Mouse (Mus musculus) midbrain, embryonic 14.5 days (tissue): ENCODE measurements around the gene Rasgrp1. TPM values are rescaled to one million over a fixed set of nuclear protein-coding genes. Genes with fewer than 3 reads are reported as not detected.

ENCODE experiments used
- ATAC-seq: fragments of 200-750 bp; cut with Nextera tagmentation; 2 replicates; pipeline ENCODE4 v1.8.0; 2017; ENCODE audit warnings: moderate number of reproducible peaks, moderate library complexity; ENCODE audit not compliant: low FRiP score, low TSS enrichment
- DNase-seq: peaks from one replicate; pipeline ENCODE4 v3.0.0-alpha.2; 2015
- H3K27ac ChIP-seq: fragments of 300-500 bp; sonication (generic); replicated peaks from 2 replicates; pipeline ENCODE4 v1.5.1; 2014; ENCODE audit warnings: mild to moderate bottlenecking, low read depth, low read length, moderate library complexity
- H3K27me3 ChIP-seq: fragments of 300-500 bp; sonication (generic); 2 replicates; pipeline ENCODE4 v1.6.1; 2014; ENCODE audit warnings: low read length, control low read depth, mixed read lengths; ENCODE audit not compliant: control insufficient read depth, insufficient read depth
- H3K36me3 ChIP-seq: fragments of 300-500 bp; sonication (generic); 2 replicates; pipeline ENCODE4 v1.6.1; 2014; ENCODE audit warnings: low read length, control low read depth; ENCODE audit not compliant: control insufficient read depth, insufficient read depth
- H3K4me1 ChIP-seq: fragments of 300-500 bp; sonication (generic); 2 replicates; pipeline ENCODE4 v1.6.1; 2014; ENCODE audit warnings: mild to moderate bottlenecking, antibody characterized with exemption, low read length, control low read depth; ENCODE audit not compliant: control insufficient read depth, insufficient read depth
- H3K4me2 ChIP-seq: fragments of 300-500 bp; sonication (generic); 2 replicates; pipeline ENCODE4 v1.6.1; 2014; ENCODE audit warnings: mild to moderate bottlenecking, low read length, moderate library complexity
- H3K4me3 ChIP-seq: fragments of 300-500 bp; sonication (generic); replicated peaks from 2 replicates; pipeline ENCODE4 v1.5.1; 2014; ENCODE audit warnings: low read depth, low read length
- H3K9ac ChIP-seq: fragments of 300-500 bp; sonication (generic); replicated peaks from 2 replicates; pipeline ENCODE4 v1.6.1; 2014; ENCODE audit warnings: mild to moderate bottlenecking, low read length, moderate library complexity
- H3K9me3 ChIP-seq: fragments of 300-500 bp; sonication (generic); 2 replicates; pipeline ENCODE4 v1.6.1; 2016; ENCODE audit warnings: low read length, control low read depth, mixed read lengths; ENCODE audit not compliant: control insufficient read depth
- WGBS: fragments of 180-500 bp; shearing (Covaris S2); extraction: QIAGEN DNeasy Blood & Tissue Kit; methylation state at CpG from one replicate; pipeline ENCODE4 v1.1.7; 2014; 5-methylcytosine and 5-hydroxymethylcytosine counted together
- polyA plus RNA-seq: library from polyadenylated mRNA; unstranded; fragments of >200 nt; fragmentation: Nextera tagmentation; extraction: Ambion mirVana; gene quantifications from 2 replicates; pipeline ENCODE4 v1.2.1, GENCODE M21; 2014

Rasgrp1 gene
- polyA plus RNA-seq, 1 experiment from 2014 or later, result 1.8 TPM

GRCm38 (mm10) chr2:117371706-117372105, 28.9 kb upstream of the Rasgrp1 start:
- Histone ChIP-seq H3K4me2 (no peak overlapping the region), H3K9me3 (no peaks in the 10 kb centered on the region), H3K27me3 (no peaks in the 10 kb centered on the region), H3K4me3 (no peak overlapping the region), H3K9ac (no peak overlapping the region), H3K36me3 (no peaks in the 10 kb centered on the region), H3K27ac (no peak overlapping the region), H3K4me1 (no peaks in the 10 kb centered on the region)
- DNase-seq, result no peak
- WGBS, result 93% methylated on average over 1 of the region's 1 CpGs
- ATAC-seq, result no peak

- no peak overlapping the region for H3K9ac ChIP-seq
- DNase-seq, result no peak
- no peak overlapping the region for H3K4me2 ChIP-seq
- H3K36me3 ChIP-seq, result no peaks in the 10 kb centered on the region
- no peaks in the 10 kb centered on the region for H3K4me1 ChIP-seq
- WGBS, result 66% methylated on average over 3 of the region's 3 CpGs
- no peak overlapping the region for H3K4me3 ChIP-seq
- H3K9me3 ChIP-seq, result no peaks in the 10 kb centered on the region
- no peak for ATAC-seq
- H3K27me3 ChIP-seq, result no peaks in the 10 kb centered on the region
- H3K27ac ChIP-seq, result no peak overlapping the region
Measured at GRCm38 (mm10) chr2:117366478-117366877, 23.7 kb upstream of the Rasgrp1 start.

GRCm38 (mm10) chr2:117364056-117364455, 21.3 kb upstream of the Rasgrp1 start:
- no peak overlapping the region for H3K9ac ChIP-seq
- H3K4me3 ChIP-seq, result no peak overlapping the region
- no peaks in the 10 kb centered on the region for H3K9me3 ChIP-seq
- H3K27ac ChIP-seq, result no peak overlapping the region
- H3K27me3 ChIP-seq, result no peaks in the 10 kb centered on the region
- H3K4me2 ChIP-seq, result no peak overlapping the region
- no peaks in the 10 kb centered on the region for H3K36me3 ChIP-seq
- DNase-seq, result no peak
- no peak for ATAC-seq
- H3K4me1 ChIP-seq, result no peaks in the 10 kb centered on the region
- WGBS, result 90% methylated on average over 2 of the region's 2 CpGs

- no peaks in the 10 kb centered on the region for H3K36me3 ChIP-seq
- no peak for DNase-seq
- H3K4me1 ChIP-seq, result no peaks in the 10 kb centered on the region
- H3K4me3 ChIP-seq, result no peak overlapping the region
- no peak overlapping the region for H3K9ac ChIP-seq
- H3K27me3 ChIP-seq, result no peaks in the 10 kb centered on the region
- no peak for ATAC-seq
- H3K4me2 ChIP-seq, result no peak overlapping the region
- H3K27ac ChIP-seq, result no peak overlapping the region
- H3K9me3 ChIP-seq, result no peaks in the 10 kb centered on the region
Measured at GRCm38 (mm10) chr2:117357939-117358338, 15.1 kb upstream of the Rasgrp1 start.

- Histone ChIP-seq H3K4me1 (no peaks in the 10 kb centered on the region), H3K4me2 (no peak overlapping the region), H3K36me3 (no peaks in the 10 kb centered on the region), H3K9ac (no peak overlapping the region), H3K27me3 (no peaks in the 10 kb centered on the region), H3K9me3 (no peaks in the 10 kb centered on the region), H3K27ac (no peak overlapping the region), H3K4me3 (no peak overlapping the region)
- 0 out of 2 replicates have a peak, but pooled peaks have one; percentile 43 for ATAC-seq
- WGBS, result 35% methylated on average over 9 of the region's 9 CpGs
- peak; percentile 32 for DNase-seq
Measured at GRCm38 (mm10) chr2:117352305-117353123, 9.7 kb upstream of the Rasgrp1 start.

- no peaks in the 10 kb centered on the region for H3K36me3 ChIP-seq
- ATAC-seq (no peak), DNase-seq (peak; percentile 15)
- H3K27ac ChIP-seq, result no peak overlapping the region
- H3K9ac ChIP-seq, result no peak overlapping the region
- no peaks in the 10 kb centered on the region for H3K9me3 ChIP-seq
- no peaks in the 10 kb centered on the region for H3K27me3 ChIP-seq
- WGBS, result 56% methylated on average over 6 of the region's 6 CpGs
- H3K4me3 ChIP-seq, result no peak overlapping the region
- H3K4me1 ChIP-seq, result no peaks in the 10 kb centered on the region
- no peak overlapping the region for H3K4me2 ChIP-seq
Measured at GRCm38 (mm10) chr2:117350138-117350537, 7.3 kb upstream of the Rasgrp1 start.

GRCm38 (mm10) chr2:117343240-117343624, 431 bp upstream of the Rasgrp1 start:
- no peak for ATAC-seq
- WGBS, result 42% methylated on average over 7 of the region's 7 CpGs

GRCm38 (mm10) chr2:117342090-117342546, 683 bp downstream of the Rasgrp1 start:
- no peak overlapping the region for H3K27ac ChIP-seq
- ATAC-seq (peak; percentile 59; the same call in 1 of the 2 replicates), DNase-seq (peak; percentile 84)
- H3K4me3 ChIP-seq, result peak overlapping the region; percentile 51
- WGBS, result 0% methylated on average over 19 of the region's 19 CpGs
- no peaks in the 10 kb centered on the region for H3K9me3 ChIP-seq
- peak overlapping the region; percentile 94 for H3K4me2 ChIP-seq
- H3K36me3 ChIP-seq, result no peaks in the 10 kb centered on the region
- peak overlapping the region; percentile 40; the same call in 1 of the 2 replicates for H3K9ac ChIP-seq
- H3K4me1 ChIP-seq, result peaks cover 9% of the 10 kb centered on the region
- H3K27me3 ChIP-seq, result peaks cover 16% of the 10 kb centered on the region; the same call in 1 of the 2 replicates

More at GRCm38 (mm10) chr2:117343240-117343624, 431 bp upstream of the Rasgrp1 start:
- peaks cover 9% of the 10 kb centered on the region for H3K4me1 ChIP-seq
- peak overlapping the region; percentile 51 for H3K4me3 ChIP-seq
- H3K27me3 ChIP-seq, result peaks cover 16% of the 10 kb centered on the region; the same call in 1 of the 2 replicates
- no peaks in the 10 kb centered on the region for H3K36me3 ChIP-seq
- H3K27ac ChIP-seq, result no peak overlapping the region
- no peaks in the 10 kb centered on the region for H3K9me3 ChIP-seq
- H3K9ac ChIP-seq, result no peak overlapping the region
- peak overlapping the region; percentile 94 for H3K4me2 ChIP-seq
- DNase-seq, result no peak

- Histone ChIP-seq H3K4me3 (no peak overlapping the region), H3K9ac (no peak overlapping the region), H3K27ac (no peak overlapping the region), H3K9me3 (no peaks in the 10 kb centered on the region), H3K27me3 (peaks cover 16% of the 10 kb centered on the region; the same call in 1 of the 2 replicates), H3K4me1 (peaks cover 9% of the 10 kb centered on the region), H3K4me2 (no peak overlapping the region), H3K36me3 (no peaks in the 10 kb centered on the region)
- ATAC-seq (no peak), DNase-seq (no peak)
- WGBS, result 68% methylated on average over 3 of the region's 3 CpGs
Measured at GRCm38 (mm10) chr2:117338501-117338900, 4.3 kb downstream of the Rasgrp1 start.
